Mouse (Mus musculus) embryonic fibroblast, embryonic 13.5 days (primary cell): ENCODE data around the gene Eif1b.
"Not testable (repeated sequence)": the region's sequence is repeated elsewhere in the genome, so short reads cannot be mapped to it uniquely, and the experiment has no call there.

Experiments used
- CTCF ChIP-seq: IDR thresholded peaks from 2 replicates; pipeline ENCODE4 v1.5.1; 2011; ENCODE audit warnings: mild to moderate bottlenecking, control low read depth, low read length, moderate library complexity, borderline replicate concordance; ENCODE audit not compliant: insufficient read depth
- POLR2A ChIP-seq: IDR thresholded peaks from 2 replicates; pipeline ENCODE4 v1.6.1; 2011; ENCODE audit warnings: low read depth, mild to moderate bottlenecking, control low read depth, low read length, moderate library complexity

DNA sequence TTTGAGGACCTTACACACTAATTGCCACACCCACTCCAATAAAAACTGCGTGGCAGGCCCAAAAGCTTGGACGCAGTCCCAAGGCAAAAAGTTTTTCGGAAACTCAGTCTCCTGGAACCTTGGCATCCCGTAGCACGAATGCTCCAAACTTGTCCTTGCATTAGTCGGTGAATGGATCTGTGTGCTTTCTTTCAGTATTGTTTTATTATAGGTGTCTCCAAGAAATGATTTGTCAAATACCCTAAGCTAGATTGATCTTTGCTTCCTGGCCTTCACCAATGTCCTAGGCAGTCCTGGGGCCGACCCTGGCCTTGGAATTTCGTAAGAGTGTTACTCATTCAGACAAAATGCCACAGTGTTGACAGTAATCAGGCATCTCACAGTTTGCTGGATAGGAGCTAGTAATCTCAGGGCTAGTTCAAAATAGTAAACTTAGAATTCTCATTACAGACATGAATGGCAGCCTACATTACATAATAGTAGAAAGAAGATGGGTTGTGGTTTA lies 41.5 kb downstream of the Eif1b start:
- TF ChIP-seq CTCF, POLR2A: not testable (repeated sequence)
